Mouse (Mus musculus) CD4-positive, CD25-positive, alpha-beta regulatory T cell, adult 4 months (primary cell): ENCODE data around the gene Cysrt1. TPM values are rescaled to one million over a fixed set of nuclear protein-coding genes. Genes with fewer than 3 reads are reported as not detected.
"Not testable (repeated sequence)": the region's sequence is repeated elsewhere in the genome, so short reads cannot be mapped to it uniquely, and the experiment has no call there.

Experiments
- ATAC-seq: one replicate; pipeline ENCODE4 v1.8.0; 2017
- polyA plus RNA-seq, 2 experiments: library from polyadenylated mRNA; unstranded; fragments of 100-300 nt; shearing (Covaris generic); gene quantifications; one replicate each; pipeline ENCODE4 v1.2.1; 2017

Gene Cysrt1
- polyA plus RNA-seq, 2 experiments from 2014 or later = not detected

GRCm38 (mm10) chr2:25264286-25264660, 22.0 kb upstream of the Cysrt1 start:
- no peak for ATAC-seq

GRCm38 (mm10) chr2:25263623-25264285, 21.5 kb upstream of the Cysrt1 start:
- ATAC-seq = no peak

- ATAC-seq = peak; percentile 46
These were observed 20.8 kb upstream of the Cysrt1 start for GRCm38 (mm10) chr2:25262795-25263622.

GRCm38 (mm10) chr2:25262291-25262767, 20.1 kb upstream of the Cysrt1 start, which contains the start of gene Tprn:
Gene Tprn, plus strand, starts transcription at chr2:25262618.
- ATAC-seq = peak; percentile 98

GRCm38 (mm10) chr2:25261870-25262269, 19.6 kb upstream of the Cysrt1 start:
- ATAC-seq = peak; percentile 28

- ATAC-seq = no peak
These were observed 16.6 kb upstream of the Cysrt1 start for GRCm38 (mm10) chr2:25258887-25259286.

GRCm38 (mm10) chr2:25257250-25257649, 15.0 kb upstream of the Cysrt1 start:
- not testable (repeated sequence) for ATAC-seq

- not testable (repeated sequence) for ATAC-seq
These were observed 14.3 kb upstream of the Cysrt1 start for GRCm38 (mm10) chr2:25256443-25257109.

- ATAC-seq = peak; percentile 89
These were observed 13.1 kb upstream of the Cysrt1 start, which contains the start of gene Tmem203 for GRCm38 (mm10) chr2:25255284-25255779. Gene Tmem203, plus strand, starts transcription at chr2:25255439.

- no peak for ATAC-seq
These were observed 10.1 kb upstream of the Cysrt1 start for GRCm38 (mm10) chr2:25252331-25252730.

GRCm38 (mm10) chr2:25246183-25247072, 4.2 kb upstream of the Cysrt1 start, which contains the start of gene AL732309.1:
Gene AL732309.1, minus strand, starts transcription at chr2:25246863.
- ATAC-seq = no peak

- ATAC-seq = no peak
These were observed 1.9 kb upstream of the Cysrt1 start for GRCm38 (mm10) chr2:25244144-25244543.

GRCm38 (mm10) chr2:25243342-25243741, 1.1 kb upstream of the Cysrt1 start:
- no peak for ATAC-seq

GRCm38 (mm10) chr2:25241438-25241775, 845 bp downstream of the Cysrt1 start:
- ATAC-seq = peak; percentile 37

- peak; percentile 66 for ATAC-seq
These were observed 1.4 kb downstream of the Cysrt1 start for GRCm38 (mm10) chr2:25240723-25241437.

- ATAC-seq = no peak
These were observed 1.9 kb downstream of the Cysrt1 start for GRCm38 (mm10) chr2:25240310-25240709.

- no peak for ATAC-seq
These were observed 2.5 kb downstream of the Cysrt1 start for GRCm38 (mm10) chr2:25239766-25240165.

GRCm38 (mm10) chr2:25238106-25238505, 4.1 kb downstream of the Cysrt1 start:
- no peak for ATAC-seq

- no peak for ATAC-seq
These were observed 4.7 kb downstream of the Cysrt1 start for GRCm38 (mm10) chr2:25237522-25237921.

- ATAC-seq = no peak
These were observed 5.6 kb downstream of the Cysrt1 start, which contains the start of gene Rnf224 for GRCm38 (mm10) chr2:25236614-25237013. Gene Rnf224, minus strand, starts transcription at chr2:25236787.
